Mouse (Mus musculus): Measurements from ENCODE around the gene Prr13.

Gene Prr13

GRCm38 (mm10) chr15:102505073-102505769 is 46.4 kb downstream of the Prr13 start:
- no peak for DNase-seq (ENCODE audit: low spot score)

- DNase-seq (ENCODE audit: low spot score) = no peak
Observed at GRCm38 (mm10) chr15:102505770-102506463, 47.1 kb downstream of the Prr13 start.

- no peak for DNase-seq (ENCODE audit: low spot score)
Observed at GRCm38 (mm10) chr15:102506464-102506830, 47.6 kb downstream of the Prr13 start.

- DNase-seq (ENCODE audit: low spot score) = no peak
Observed at GRCm38 (mm10) chr15:102506864-102507263, 48.0 kb downstream of the Prr13 start.

GRCm38 (mm10) chr15:102507561-102507960 is 48.7 kb downstream of the Prr13 start:
- DNase-seq (ENCODE audit: low spot score) = no peak

- no peak for DNase-seq (ENCODE audit: low spot score)
Observed at GRCm38 (mm10) chr15:102508336-102508735, 49.5 kb downstream of the Prr13 start.

- DNase-seq (ENCODE audit: low spot score) = no peak
Observed at GRCm38 (mm10) chr15:102510110-102510509, 51.3 kb downstream of the Prr13 start.

- DNase-seq (ENCODE audit: low spot score) = peak; percentile 71
Observed at GRCm38 (mm10) chr15:102510590-102511284, 51.9 kb downstream of the Prr13 start.

GRCm38 (mm10) chr15:102511285-102511833 is 52.5 kb downstream of the Prr13 start:
- DNase-seq (ENCODE audit: low spot score) = no peak

GRCm38 (mm10) chr15:102512010-102512409 is 53.2 kb downstream of the Prr13 start:
- no peak for DNase-seq (ENCODE audit: low spot score)
